Mouse (Mus musculus) lung, embryonic 16.5 days (tissue): ENCODE data around the gene Uchl4. TPM values are rescaled to one million over a fixed set of nuclear protein-coding genes. Genes with fewer than 3 reads are reported as not detected.
"Not testable (repeated sequence)": the region's sequence is repeated elsewhere in the genome, so short reads cannot be mapped to it uniquely, and the experiment has no call there.

ENCODE experiments used
- ATAC-seq: fragments of 200-750 bp; cut with Nextera tagmentation; 2 replicates; pipeline ENCODE4 v1.8.0; 2017; ENCODE audit warnings: low read depth, mild to moderate bottlenecking, moderate library complexity
- H3K27ac ChIP-seq: fragments of 300-500 bp; sonication (generic); 2 replicates; pipeline ENCODE4 v1.5.1; 2014; ENCODE audit warnings: mild to moderate bottlenecking, control low read depth, low read length
- H3K27me3 ChIP-seq: fragments of 300-500 bp; sonication (generic); 2 replicates; pipeline ENCODE4 v1.6.1; 2014; ENCODE audit warnings: low read depth, low read length, mixed read lengths; ENCODE audit not compliant: control insufficient read depth, insufficient read depth
- H3K36me3 ChIP-seq: fragments of 300-500 bp; sonication (generic); 2 replicates; pipeline ENCODE4 v1.6.1; 2014; ENCODE audit warnings: low read length; ENCODE audit not compliant: control insufficient read depth, insufficient read depth
- H3K4me1 ChIP-seq: fragments of 300-500 bp; sonication (generic); replicated peaks from 2 replicates; pipeline ENCODE4 v1.6.1; 2014; ENCODE audit warnings: low read length, mixed read lengths; ENCODE audit not compliant: control insufficient read depth, insufficient read depth
- H3K4me2 ChIP-seq: fragments of 300-500 bp; sonication (generic); 2 replicates; pipeline ENCODE4 v1.6.1; 2014; ENCODE audit warnings: low read depth, low read length, control low read depth
- H3K4me3 ChIP-seq: fragments of 300-500 bp; sonication (generic); 2 replicates; pipeline ENCODE4 v1.5.1; 2014; ENCODE audit warnings: mild to moderate bottlenecking, low read length, control low read depth
- H3K9ac ChIP-seq: fragments of 300-500 bp; sonication (generic); 2 replicates; pipeline ENCODE4 v1.6.1; 2014; ENCODE audit warnings: low read length, control low read depth
- H3K9me3 ChIP-seq: fragments of 300-500 bp; sonication (generic); 2 replicates; pipeline ENCODE4 v1.6.1; 2016; ENCODE audit warnings: low read length; ENCODE audit not compliant: control insufficient read depth
- WGBS: fragments of 180-500 bp; shearing (Covaris S2); extraction: QIAGEN DNeasy Blood & Tissue Kit; methylation state at CpG from one replicate; pipeline ENCODE4 v1.1.7; 2014; 5-methylcytosine and 5-hydroxymethylcytosine counted together
- polyA plus RNA-seq: library from polyadenylated mRNA; unstranded; fragments of >200 nt; fragmentation: Nextera tagmentation; extraction: Ambion mirVana; gene quantifications from 2 replicates; pipeline ENCODE4 v1.2.1, GENCODE M21; 2015

Gene Uchl4
- polyA plus RNA-seq, 1 experiment from 2014 or later: 1.4 TPM

- no peak overlapping the region for H3K27ac ChIP-seq
- WGBS: 63% methylated on average over 5 of the region's 5 CpGs
- no peaks in the 10 kb centered on the region for H3K27me3 ChIP-seq
- H3K9ac ChIP-seq: no peak overlapping the region
- H3K9me3 ChIP-seq: no peaks in the 10 kb centered on the region
- H3K36me3 ChIP-seq: no peaks in the 10 kb centered on the region
- H3K4me3 ChIP-seq: no peak overlapping the region
- no peaks in the 10 kb centered on the region for H3K4me1 ChIP-seq
- ATAC-seq: peak; percentile 54; the same call in 1 of the 2 replicates
- no peak overlapping the region for H3K4me2 ChIP-seq
These were observed 24.9 kb downstream of the Uchl4 start for GRCm38 (mm10) chr9:64259906-64260305.

- ATAC-seq: no peak
- H3K27me3 ChIP-seq: no peaks in the 10 kb centered on the region
- no peaks in the 10 kb centered on the region for H3K9me3 ChIP-seq
- WGBS: 73% methylated on average over 4 of the region's 4 CpGs
- no peak overlapping the region for H3K4me3 ChIP-seq
- H3K9ac ChIP-seq: no peak overlapping the region
- H3K36me3 ChIP-seq: no peaks in the 10 kb centered on the region
- H3K4me1 ChIP-seq: no peaks in the 10 kb centered on the region
- H3K4me2 ChIP-seq: no peak overlapping the region
- no peak overlapping the region for H3K27ac ChIP-seq
These were observed 26.0 kb downstream of the Uchl4 start for GRCm38 (mm10) chr9:64261023-64261422.

GRCm38 (mm10) chr9:64264813-64265212 lies 29.8 kb downstream of the Uchl4 start:
- Histone ChIP-seq H3K9me3 (no peaks in the 10 kb centered on the region), H3K36me3 (no peaks in the 10 kb centered on the region), H3K27ac (no peak overlapping the region), H3K4me3 (no peak overlapping the region), H3K4me1 (no peaks in the 10 kb centered on the region), H3K4me2 (no peak overlapping the region), H3K27me3 (no peaks in the 10 kb centered on the region), H3K9ac (no peak overlapping the region)
- 30% methylated on average over 1 of the region's 1 CpGs for WGBS
- ATAC-seq: no peak

GRCm38 (mm10) chr9:64267231-64267630 lies 32.2 kb downstream of the Uchl4 start:
- Histone ChIP-seq H3K9ac (no peak overlapping the region), H3K27ac (no peak overlapping the region), H3K27me3 (no peaks in the 10 kb centered on the region), H3K4me1 (no peaks in the 10 kb centered on the region), H3K9me3 (no peaks in the 10 kb centered on the region), H3K36me3 (no peaks in the 10 kb centered on the region), H3K4me2 (no peak overlapping the region), H3K4me3 (no peak overlapping the region)
- no peak for ATAC-seq
- 93% methylated on average over 1 of the region's 1 CpGs for WGBS

- H3K4me2 ChIP-seq: no peak overlapping the region
- H3K36me3 ChIP-seq: no peaks in the 10 kb centered on the region
- no peak overlapping the region for H3K9ac ChIP-seq
- no peak overlapping the region for H3K27ac ChIP-seq
- no peaks in the 10 kb centered on the region for H3K27me3 ChIP-seq
- H3K4me3 ChIP-seq: no peak overlapping the region
- no peaks in the 10 kb centered on the region for H3K4me1 ChIP-seq
- no peak for ATAC-seq
- no peaks in the 10 kb centered on the region for H3K9me3 ChIP-seq
- whole genome bisulfite sequencing: 74% methylated on average over 10 of the region's 10 CpGs
These were observed 33.2 kb downstream of the Uchl4 start for GRCm38 (mm10) chr9:64268196-64268595.

- H3K4me1 ChIP-seq, H3K36me3 ChIP-seq, H3K4me3 ChIP-seq, H3K9me3 ChIP-seq, H3K27me3 ChIP-seq, H3K4me2 ChIP-seq, H3K9ac ChIP-seq, ATAC-seq, H3K27ac ChIP-seq: not testable (repeated sequence)
- 93% methylated on average over 8 of the region's 8 CpGs for WGBS
These were observed 33.8 kb downstream of the Uchl4 start for GRCm38 (mm10) chr9:64268836-64269235.

- H3K36me3 ChIP-seq: no peaks in the 10 kb centered on the region
- H3K27ac ChIP-seq: no peak overlapping the region
- H3K4me1 ChIP-seq: no peaks in the 10 kb centered on the region
- no peak overlapping the region for H3K4me3 ChIP-seq
- H3K4me2 ChIP-seq: no peak overlapping the region
- no peak overlapping the region for H3K9ac ChIP-seq
- ATAC-seq: no peak
- 53% methylated on average over 3 of the region's 3 CpGs for WGBS
- H3K9me3 ChIP-seq: no peaks in the 10 kb centered on the region
- H3K27me3 ChIP-seq: no peaks in the 10 kb centered on the region
These were observed 36.2 kb downstream of the Uchl4 start for GRCm38 (mm10) chr9:64271249-64271648.

- ATAC-seq: no peak
- Histone ChIP-seq H3K27me3 (no peaks in the 10 kb centered on the region), H3K4me1 (no peaks in the 10 kb centered on the region), H3K9ac (no peak overlapping the region), H3K27ac (no peak overlapping the region), H3K4me3 (no peak overlapping the region), H3K36me3 (no peaks in the 10 kb centered on the region), H3K4me2 (no peak overlapping the region), H3K9me3 (no peaks in the 10 kb centered on the region)
- WGBS: 35% methylated on average over 7 of the region's 7 CpGs
These were observed 37.6 kb downstream of the Uchl4 start for GRCm38 (mm10) chr9:64272611-64273010.

GRCm38 (mm10) chr9:64273757-64274156 lies 38.8 kb downstream of the Uchl4 start:
- H3K4me2 ChIP-seq: no peak overlapping the region
- no peak overlapping the region for H3K4me3 ChIP-seq
- H3K36me3 ChIP-seq: no peaks in the 10 kb centered on the region
- WGBS: 55% methylated on average over 4 of the region's 4 CpGs
- ATAC-seq: no peak
- H3K4me1 ChIP-seq: no peaks in the 10 kb centered on the region
- no peak overlapping the region for H3K9ac ChIP-seq
- H3K27me3 ChIP-seq: no peaks in the 10 kb centered on the region
- no peaks in the 10 kb centered on the region for H3K9me3 ChIP-seq
- H3K27ac ChIP-seq: no peak overlapping the region

GRCm38 (mm10) chr9:64274291-64274690 lies 39.3 kb downstream of the Uchl4 start:
- 69% methylated on average over 4 of the region's 4 CpGs for WGBS
- Histone ChIP-seq H3K27ac (no peak overlapping the region), H3K4me2 (no peak overlapping the region), H3K4me3 (no peak overlapping the region), H3K36me3 (no peaks in the 10 kb centered on the region), H3K27me3 (no peaks in the 10 kb centered on the region), H3K4me1 (no peaks in the 10 kb centered on the region), H3K9me3 (no peaks in the 10 kb centered on the region), H3K9ac (no peak overlapping the region)
- no peak for ATAC-seq
